Mouse (Mus musculus) T-helper 1 cell (primary cell): Measurements from ENCODE around the gene Lipm.

ENCODE experiments used
- in situ Hi-C: fragments of 300-600 bp; cut with MboI, MseI; formaldehyde crosslinking; loops from one replicate; pipeline ENCODE4 v1.15.1; 2025; ENCODE audit warnings: high pct_unique_total_duplicates

Gene Lipm

GRCm38 (mm10) chr19:34165891-34166290 lies 65.2 kb downstream of the Lipm start, which contains the start of gene Ankrd22:
TSS of gene Ankrd22 (minus strand) at chr19:34166053.
- in situ Hi-C loops, result no loop called here

GRCm38 (mm10) chr19:34166386-34166785 lies 65.7 kb downstream of the Lipm start:
- in situ Hi-C loops, result no loop called here

GRCm38 (mm10) chr19:34167896-34168661 lies 67.3 kb downstream of the Lipm start:
- in situ Hi-C loops, result no loop called here

GRCm38 (mm10) chr19:34169121-34169520 lies 68.4 kb downstream of the Lipm start:
- in situ Hi-C loops, result no loop called here

GRCm38 (mm10) chr19:34171167-34171566 lies 70.4 kb downstream of the Lipm start:
- in situ Hi-C loops, result no loop called here
